Mouse (Mus musculus) bone marrow, adult 2 months (tissue): ENCODE results near the gene Yipf7. TPM values are rescaled to one million over a fixed set of nuclear protein-coding genes. Genes with fewer than 3 reads are reported as not detected.

Experiments used
- H3K27ac ChIP-seq: fragments of 200-500 bp; 2 replicates; pipeline ENCODE4 v1.5.1; 2012; ENCODE audit warnings: low read depth, mild to moderate bottlenecking, control low read depth, inconsistent platforms, low read length; ENCODE audit not compliant: control insufficient read depth, poor library complexity, insufficient read depth
- H3K4me1 ChIP-seq: fragments of 200-500 bp; 2 replicates; pipeline ENCODE4 v1.6.1; 2011; ENCODE audit warnings: low read length; ENCODE audit not compliant: control insufficient read depth, insufficient read depth
- H3K4me3 ChIP-seq: fragments of 200-500 bp; replicated peaks from 2 replicates; pipeline ENCODE3; 2011; ENCODE audit warnings: mild to moderate bottlenecking, low read depth, low read length, control low read depth; ENCODE audit not compliant: control insufficient read depth
- CTCF ChIP-seq: fragments of 200-500 bp; IDR thresholded peaks from 2 replicates; pipeline ENCODE4 v1.5.1; 2011; ENCODE audit warnings: low read length, control low read depth; ENCODE audit not compliant: control insufficient read depth, insufficient read depth
- POLR2A ChIP-seq: fragments of 200-500 bp; IDR thresholded peaks from 2 replicates; pipeline ENCODE4 v1.6.1; 2011; ENCODE audit warnings: low read depth, mild to moderate bottlenecking, control low read depth, low read length, borderline replicate concordance; ENCODE audit not compliant: control insufficient read depth
- WGBS: fragments of 180-500 bp; shearing (Covaris S2); methylation state at CpG from one replicate; pipeline ENCODE4 v1.1.7; 2018; 5-methylcytosine and 5-hydroxymethylcytosine counted together
- polyA plus RNA-seq: library from polyadenylated mRNA; stranded (reverse); fragments of >200 nt; gene quantifications from 2 replicates; pipeline ENCODE4 v1.2.4, GENCODE M21; 2011; ENCODE audit warnings: low replicate concordance; ENCODE audit not compliant: missing spikeins, insufficient read depth, insufficient read length

Yipf7 gene
- 4.0 TPM in 1 of 2 replicates, not detected in the other for polyA plus RNA-seq

GRCm38 (mm10) chr5:69542489-69542888, at the start of gene Yipf7:
Gene Yipf7, minus strand, starts transcription at chr5:69542648.
- Histone ChIP-seq H3K27ac (no peak within 1 kb of the TSS), H3K4me3 (no peak within 1 kb of the TSS), H3K4me1 (no peaks in the 10 kb centered on the region)
- no peak for TF ChIP-seq CTCF
- no peak for TF ChIP-seq POLR2A
- 67% methylated on average over 4 of the region's 4 CpGs for WGBS

- WGBS, result 2% methylated on average over 42 of the region's 42 CpGs
- Histone ChIP-seq H3K4me1 (peaks cover 1% of the 10 kb centered on the region; the same call in 1 of the 2 replicates), H3K4me3 (peak within 1 kb of the TSS; percentile 70), H3K27ac (no peak within 1 kb of the TSS)
- TF ChIP-seq CTCF (no peak), POLR2A (peak; percentile 49; the same call in 1 of the 2 replicates)
These were observed 49.4 kb upstream of the Yipf7 start, which contains the start of gene Gnpda2 for GRCm38 (mm10) chr5:69591640-69592461. Gene Gnpda2, minus strand, starts transcription at chr5:69592340.

- no peak for TF ChIP-seq CTCF
- TF ChIP-seq POLR2A, result no peak
- Histone ChIP-seq H3K27ac (no peak overlapping the region; the same call in 1 of the 2 replicates), H3K4me3 (peak overlapping the region; percentile 98), H3K4me1 (no peaks in the 10 kb centered on the region; the same call in 1 of the 2 replicates)
- WGBS, result 4% methylated on average over 16 of the region's 16 CpGs
These were observed 15.0 kb upstream of the Yipf7 start for GRCm38 (mm10) chr5:69557404-69557935.

GRCm38 (mm10) chr5:69556628-69557403, 14.4 kb upstream of the Yipf7 start, which contains the start of gene Guf1:
Gene Guf1, plus strand, starts transcription at chr5:69556923.
- H3K27ac ChIP-seq, result peak within 1 kb of the TSS; percentile 72
- WGBS, result under 1% methylated on average over 72 of the region's 72 CpGs
- H3K4me1 ChIP-seq, result no peaks in the 10 kb centered on the region; the same call in 1 of the 2 replicates
- peak within 1 kb of the TSS; percentile 98 for H3K4me3 ChIP-seq
- TF ChIP-seq POLR2A (peak; percentile 81; the same call in 1 of the 2 replicates), CTCF (0 out of 2 replicates have a peak, but pooled peaks have one; percentile 19)

GRCm38 (mm10) chr5:69541680-69542079, 768 bp downstream of the Yipf7 start:
- no peak overlapping the region for H3K4me3 ChIP-seq
- WGBS, result 54% methylated on average over 1 of the region's 1 CpGs

GRCm38 (mm10) chr5:69523944-69524343, 18.5 kb downstream of the Yipf7 start:
- Histone ChIP-seq H3K27ac (no peak overlapping the region), H3K4me3 (no peak overlapping the region), H3K4me1 (no peaks in the 10 kb centered on the region)
- TF ChIP-seq CTCF, result no peak

More at GRCm38 (mm10) chr5:69541680-69542079, 768 bp downstream of the Yipf7 start:
- TF ChIP-seq POLR2A (no peak), CTCF (no peak)
- Histone ChIP-seq H3K4me1 (no peaks in the 10 kb centered on the region), H3K27ac (no peak overlapping the region)

- Histone ChIP-seq H3K4me3 (no peak overlapping the region), H3K27ac (no peak overlapping the region), H3K4me1 (no peaks in the 10 kb centered on the region)
- TF ChIP-seq POLR2A (no peak), CTCF (no peak)
- WGBS, result 26% methylated on average over 5 of the region's 5 CpGs
These were observed 20.4 kb downstream of the Yipf7 start for GRCm38 (mm10) chr5:69522064-69522463.

- 33% methylated on average over 7 of the region's 7 CpGs for WGBS
- TF ChIP-seq POLR2A, result no peak
- TF ChIP-seq CTCF, result peak; percentile 35; the same call in 1 of the 2 replicates
- Histone ChIP-seq H3K27ac (no peak overlapping the region), H3K4me3 (no peak overlapping the region), H3K4me1 (no peaks in the 10 kb centered on the region)
These were observed 21.7 kb downstream of the Yipf7 start for GRCm38 (mm10) chr5:69520661-69521278.
